Mouse (Mus musculus) B cell, adult 2 months (primary cell): Measurements from ENCODE around the gene Smg6.

ENCODE experiments used
- DNase-seq, 2 experiments: peaks; one replicate each; pipeline ENCODE4 v3.0.0; 2022

Smg6 gene

DNA sequence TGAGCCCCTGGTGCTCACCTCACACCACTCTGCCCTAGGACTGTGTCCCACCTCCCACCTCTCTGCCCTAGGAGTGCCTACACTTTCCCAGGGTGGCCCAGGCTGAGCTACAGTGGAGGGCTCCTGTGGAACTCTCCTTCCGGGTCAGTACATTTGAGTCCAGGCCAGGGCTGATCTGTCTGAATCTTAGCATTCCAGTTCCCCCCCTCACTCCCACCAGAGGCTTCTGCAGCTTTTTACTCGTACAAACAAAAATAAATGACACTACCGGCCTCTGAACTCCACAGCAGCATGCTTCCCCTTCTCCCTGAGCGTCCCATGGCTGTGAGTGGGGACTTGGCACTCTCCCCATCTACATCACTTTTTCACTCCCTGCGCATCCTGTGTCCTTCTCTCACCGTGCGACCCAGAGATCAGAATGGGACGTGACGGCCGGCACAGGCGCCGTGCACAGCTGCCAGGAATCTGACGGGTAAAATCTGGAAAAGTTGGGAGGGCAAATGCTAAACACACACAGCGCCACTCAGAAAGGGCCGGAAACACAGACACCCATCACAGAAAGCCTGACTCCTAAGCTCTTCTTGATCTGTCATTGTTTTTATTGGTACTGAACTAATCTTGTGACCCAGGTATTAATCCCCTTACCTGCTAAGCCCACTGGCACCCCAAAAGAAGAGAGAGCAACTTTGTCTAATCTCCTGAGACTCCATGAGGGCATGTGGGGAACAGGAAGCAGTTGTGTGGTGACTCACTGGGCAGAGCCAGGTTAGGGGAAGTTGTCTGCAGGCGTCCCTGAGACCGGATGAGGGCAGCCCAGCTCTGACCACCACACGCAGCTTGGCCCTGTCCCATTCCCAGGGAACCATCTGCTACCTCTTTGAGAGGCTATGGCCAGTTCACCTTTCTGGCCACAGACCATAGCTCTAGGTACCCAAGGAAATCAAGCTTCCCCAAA, 227.3 kb downstream of the Smg6 start:
- DNase-seq, result peak; percentile 20 to 28

DNA sequence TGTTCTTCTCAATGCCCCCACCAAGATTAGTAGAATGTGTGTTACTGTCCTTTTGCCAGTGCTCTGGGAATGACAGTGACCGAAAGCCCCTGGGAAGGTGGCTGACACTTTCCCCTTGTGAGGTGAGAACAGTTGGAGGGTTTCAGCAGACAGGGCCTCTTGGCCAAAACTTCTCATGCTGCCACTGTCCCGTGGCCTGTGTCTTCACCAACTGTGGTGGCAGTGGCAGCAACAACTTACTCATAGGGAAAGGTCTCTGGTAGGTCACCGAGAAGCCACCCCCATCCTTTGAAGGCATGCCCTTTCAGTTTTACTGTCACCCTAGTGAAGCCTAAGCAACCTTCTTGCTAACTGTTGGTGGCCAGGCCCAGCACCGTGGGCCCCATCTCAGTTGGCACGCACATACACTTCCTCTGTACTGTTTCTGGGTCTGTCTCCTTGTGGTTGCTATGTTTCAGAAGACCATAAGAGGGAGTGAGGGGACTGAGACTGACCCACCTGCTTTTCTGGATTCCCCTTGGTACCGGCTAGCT, 228.5 kb downstream of the Smg6 start:
- DNase-seq, result peak in 1 of 2 experiments; percentile 7

DNA sequence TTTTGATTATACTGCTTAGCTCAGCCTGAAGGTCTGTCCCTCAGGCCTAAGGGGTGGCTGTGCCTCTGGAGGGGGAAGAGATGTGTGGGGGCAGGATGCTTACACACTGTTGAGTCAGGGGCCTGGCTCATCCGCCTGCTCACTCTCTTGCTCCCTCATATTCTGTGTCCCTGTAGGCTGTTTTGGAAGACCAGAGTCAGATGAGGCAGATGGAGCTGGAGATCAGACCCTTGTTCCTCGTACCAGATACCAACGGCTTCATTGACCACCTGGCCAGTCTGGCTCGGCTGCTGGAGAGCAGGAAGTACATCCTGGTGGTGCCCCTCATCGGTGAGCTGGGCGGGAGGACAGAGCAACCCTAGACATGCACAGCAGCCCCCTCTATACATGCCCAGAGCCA, 230.4 kb downstream of the Smg6 start:
- no peak for DNase-seq

DNA sequence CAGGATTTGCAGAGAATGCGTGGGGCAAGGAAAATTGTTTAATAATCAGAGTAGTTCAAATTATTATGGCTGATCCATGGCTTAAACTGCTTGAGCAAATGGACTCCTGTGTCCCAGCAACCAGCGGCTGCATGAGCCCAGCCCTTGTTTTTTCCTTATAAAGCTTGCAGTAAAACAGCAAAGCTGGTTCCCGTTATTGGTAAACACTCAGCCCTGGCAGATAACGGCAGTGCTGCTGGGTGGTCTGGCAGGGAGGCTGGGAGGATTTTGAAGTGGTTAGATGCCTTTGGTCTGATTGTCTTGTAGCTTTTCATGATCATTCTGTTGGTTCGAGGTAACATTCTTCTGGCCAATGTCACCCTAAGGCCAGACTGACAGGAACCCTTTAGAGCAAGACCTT, 230.8 kb downstream of the Smg6 start:
- DNase-seq, result no peak

DNA sequence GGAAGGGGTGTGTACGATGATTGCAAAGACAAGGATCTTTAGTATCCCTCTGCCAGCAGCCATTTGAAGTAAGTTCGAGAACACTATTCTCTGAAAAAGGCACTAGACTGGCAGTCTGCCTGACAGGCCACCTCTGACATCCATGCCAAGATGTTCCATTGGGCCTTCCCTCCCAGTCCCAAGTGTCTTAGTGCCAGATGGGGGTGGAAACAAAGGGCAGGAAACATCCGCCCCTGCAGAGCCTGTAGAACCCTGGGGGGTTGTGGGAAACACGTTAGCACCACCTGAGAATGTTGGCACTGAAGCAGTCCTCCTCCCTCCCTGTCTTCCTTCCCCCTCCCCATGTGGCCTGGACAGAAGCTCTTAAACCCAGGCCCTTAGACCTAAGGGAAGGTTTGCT, 231.4 kb downstream of the Smg6 start:
- DNase-seq, result no peak

DNA sequence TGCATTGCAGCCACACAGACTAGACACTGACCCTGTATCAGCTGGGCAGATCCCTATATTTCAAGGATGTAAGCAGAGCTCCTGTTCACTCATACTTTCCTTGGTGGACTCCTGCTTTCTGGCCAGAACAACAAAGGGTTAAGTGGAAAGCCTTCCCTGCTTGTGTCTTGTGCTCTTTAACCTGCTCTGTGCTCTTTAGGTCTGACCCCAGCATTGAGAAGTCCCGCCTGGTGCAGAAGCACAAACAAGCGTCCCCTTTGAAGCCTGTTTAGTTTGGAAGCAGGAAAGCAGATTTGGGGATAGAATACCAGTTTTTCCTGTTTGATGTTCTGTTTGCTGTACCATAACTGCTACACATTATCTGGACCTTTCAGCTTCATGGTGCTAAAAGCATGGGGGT, 232.3 kb downstream of the Smg6 start:
- no peak for DNase-seq

DNA sequence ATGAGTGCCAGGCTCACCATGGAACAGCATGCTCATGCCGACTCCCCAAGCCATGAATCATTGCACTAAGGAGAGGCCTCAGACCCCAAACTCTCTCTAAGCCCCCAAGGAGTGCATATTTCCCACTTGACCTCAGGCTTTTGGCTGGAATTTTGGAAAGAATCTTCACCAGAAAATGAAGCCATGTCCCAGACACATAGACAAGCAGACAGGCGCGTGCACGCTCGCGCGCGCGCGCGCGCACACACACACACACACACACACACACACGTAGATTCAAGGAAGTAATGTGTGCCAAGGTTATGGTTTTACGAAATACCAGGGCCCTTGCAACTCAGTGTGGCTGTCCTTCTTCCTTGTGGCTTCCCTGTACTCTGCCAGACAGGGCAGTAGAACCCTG, 232.8 kb downstream of the Smg6 start:
- DNase-seq, result no peak

DNA sequence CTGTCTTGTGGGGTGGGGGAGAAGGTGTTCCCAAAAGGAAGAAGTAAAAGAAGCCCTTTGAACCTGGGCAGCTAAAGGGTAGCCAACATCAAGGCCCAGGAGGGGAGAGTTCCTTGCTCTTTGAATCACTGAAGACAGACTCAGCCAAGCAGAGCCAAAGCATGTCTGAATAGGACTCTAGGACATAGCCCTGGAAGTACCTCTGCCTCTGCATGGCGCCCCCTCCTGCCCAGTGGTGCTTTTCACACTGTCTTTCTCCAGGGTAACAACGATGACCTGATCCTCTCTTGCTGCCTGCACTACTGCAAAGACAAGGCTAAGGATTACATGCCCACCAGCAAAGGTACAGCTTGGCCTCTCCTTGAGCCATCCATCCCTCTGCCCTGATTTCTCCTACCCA, 233.9 kb downstream of the Smg6 start:
- DNase-seq, result peak; percentile 47 to 55

DNA sequence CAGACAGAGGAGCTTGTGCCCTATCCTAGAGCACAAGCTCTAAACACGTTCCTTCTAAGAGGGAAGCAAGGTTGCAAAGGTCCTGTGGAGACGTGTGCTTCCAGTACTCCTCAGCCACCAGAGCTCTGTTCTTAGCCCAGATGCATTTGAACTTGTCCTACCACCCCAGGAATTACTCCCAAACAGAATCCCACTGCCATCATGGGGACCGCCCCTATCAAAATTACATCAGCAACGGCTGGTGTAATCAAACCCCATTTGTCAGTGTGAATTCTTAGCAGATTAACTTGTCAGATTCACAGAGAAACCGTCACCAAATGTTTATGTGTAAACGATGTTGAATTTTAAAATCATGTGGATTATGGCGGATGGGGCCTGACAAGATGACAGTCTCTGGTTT, 235.3 kb downstream of the Smg6 start:
- DNase-seq, result no peak

DNA sequence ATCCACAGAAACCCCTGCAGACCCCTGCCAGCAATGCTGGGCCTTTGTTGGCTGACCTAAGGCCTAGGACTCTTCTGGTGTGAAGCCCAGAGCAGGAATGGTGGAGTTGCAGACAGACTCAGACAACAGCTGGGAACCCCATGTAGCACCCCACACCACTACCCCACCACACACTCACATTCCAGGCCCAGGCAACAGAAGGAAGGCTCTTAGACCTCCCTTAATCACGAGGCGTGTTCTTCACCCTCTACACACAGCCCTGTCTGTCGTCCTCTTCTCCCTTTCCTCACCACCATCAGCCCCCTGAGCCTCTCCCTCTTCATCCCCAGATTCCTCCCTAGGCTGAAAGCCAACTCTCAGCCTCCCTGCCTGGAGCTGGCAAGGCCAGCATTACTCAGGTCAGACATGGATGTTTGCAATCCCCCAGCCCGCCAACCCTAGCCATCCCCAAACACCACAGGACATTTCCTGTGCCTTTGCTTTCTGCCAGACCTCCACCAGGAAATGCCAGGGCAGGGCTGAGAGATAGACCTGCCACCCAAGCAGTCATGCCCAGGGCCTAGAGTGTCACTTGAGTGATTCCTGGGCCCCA, 235.9 kb downstream of the Smg6 start:
- no peak for DNase-seq

DNA sequence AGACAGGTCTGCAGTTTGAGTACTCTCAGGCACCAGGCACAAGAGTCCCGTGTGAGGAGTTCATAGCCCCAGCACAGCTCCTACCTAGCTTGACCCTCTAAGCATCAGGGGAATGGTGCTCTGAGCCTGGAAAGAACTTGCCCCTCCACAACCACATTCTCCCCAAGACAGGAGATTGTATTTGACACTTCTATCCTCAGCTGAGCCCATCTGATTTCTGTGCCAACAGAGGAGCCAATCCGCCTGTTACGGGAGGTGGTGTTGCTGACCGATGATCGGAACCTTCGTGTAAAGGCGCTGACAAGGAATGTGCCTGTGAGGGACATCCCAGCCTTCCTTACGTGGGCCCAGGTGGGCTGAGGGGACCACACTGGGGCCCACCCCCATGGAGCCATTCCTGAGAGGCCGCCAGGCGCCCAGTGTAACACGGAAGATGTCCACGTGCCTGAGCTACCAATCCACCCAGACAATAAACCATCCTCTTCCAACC, 237.0 kb downstream of the Smg6 start:
- DNase-seq, result no peak

DNA sequence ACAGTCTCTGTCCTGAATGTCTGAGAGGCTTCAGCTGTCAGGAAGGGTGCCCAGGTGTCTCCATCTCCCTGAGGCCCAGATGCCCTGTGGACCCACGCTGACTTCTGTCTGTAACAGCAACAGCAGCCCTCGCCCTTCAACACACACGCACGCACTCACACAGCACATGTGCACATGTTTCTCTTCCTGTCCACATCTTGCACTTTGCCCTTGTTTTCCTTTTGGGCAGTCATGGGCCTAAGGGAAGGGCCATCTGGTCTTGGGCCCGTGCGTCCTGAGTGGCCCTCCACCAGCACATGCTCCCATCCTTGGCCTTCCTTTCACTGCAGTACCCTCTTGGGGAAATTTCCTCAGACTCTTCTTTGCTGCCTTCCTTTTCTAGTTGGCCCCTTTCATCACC, 237.8 kb downstream of the Smg6 start:
- no peak for DNase-seq

DNA sequence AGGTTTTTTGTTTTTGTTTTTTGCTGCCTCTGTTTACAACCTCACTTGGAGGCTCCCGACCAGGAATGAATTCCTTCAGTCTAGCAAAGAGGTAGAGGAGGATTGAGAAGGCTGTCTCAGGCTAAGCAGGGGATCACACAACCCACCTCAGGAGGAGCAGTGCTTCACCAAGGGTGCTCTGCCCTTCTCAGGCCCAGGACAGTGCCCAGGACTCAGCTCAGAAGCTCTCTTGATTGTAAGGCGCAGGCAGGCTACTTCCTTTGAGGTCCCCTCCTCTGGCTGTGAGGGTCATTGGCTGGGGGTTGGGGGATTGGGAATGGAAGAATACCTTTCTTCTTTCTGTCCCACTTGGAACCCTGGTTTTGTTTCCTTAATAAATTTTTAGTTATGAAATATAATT, 238.4 kb downstream of the Smg6 start:
- no peak for DNase-seq

DNA sequence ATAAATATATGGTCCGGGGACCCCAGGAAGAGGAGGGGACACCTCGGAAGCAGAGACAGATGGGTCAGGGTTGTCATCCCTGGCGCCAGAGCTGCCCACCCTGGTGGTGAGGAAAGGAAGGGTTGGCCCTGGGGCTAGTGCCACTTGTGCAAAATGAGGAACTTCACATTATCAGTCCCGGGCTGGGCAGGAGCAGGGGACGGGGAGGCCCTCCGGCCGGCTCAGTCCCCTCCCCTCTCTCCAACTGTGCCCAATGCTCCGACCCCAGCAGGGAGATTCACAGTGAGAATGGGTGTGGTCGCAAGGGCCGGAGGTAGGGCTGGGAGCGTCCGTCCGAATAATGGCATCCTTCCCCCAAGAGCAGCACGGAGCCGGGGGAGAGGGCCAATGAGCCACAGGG, 239.1 kb downstream of the Smg6 start:
- DNase-seq, result peak; percentile 54 to 55

DNA sequence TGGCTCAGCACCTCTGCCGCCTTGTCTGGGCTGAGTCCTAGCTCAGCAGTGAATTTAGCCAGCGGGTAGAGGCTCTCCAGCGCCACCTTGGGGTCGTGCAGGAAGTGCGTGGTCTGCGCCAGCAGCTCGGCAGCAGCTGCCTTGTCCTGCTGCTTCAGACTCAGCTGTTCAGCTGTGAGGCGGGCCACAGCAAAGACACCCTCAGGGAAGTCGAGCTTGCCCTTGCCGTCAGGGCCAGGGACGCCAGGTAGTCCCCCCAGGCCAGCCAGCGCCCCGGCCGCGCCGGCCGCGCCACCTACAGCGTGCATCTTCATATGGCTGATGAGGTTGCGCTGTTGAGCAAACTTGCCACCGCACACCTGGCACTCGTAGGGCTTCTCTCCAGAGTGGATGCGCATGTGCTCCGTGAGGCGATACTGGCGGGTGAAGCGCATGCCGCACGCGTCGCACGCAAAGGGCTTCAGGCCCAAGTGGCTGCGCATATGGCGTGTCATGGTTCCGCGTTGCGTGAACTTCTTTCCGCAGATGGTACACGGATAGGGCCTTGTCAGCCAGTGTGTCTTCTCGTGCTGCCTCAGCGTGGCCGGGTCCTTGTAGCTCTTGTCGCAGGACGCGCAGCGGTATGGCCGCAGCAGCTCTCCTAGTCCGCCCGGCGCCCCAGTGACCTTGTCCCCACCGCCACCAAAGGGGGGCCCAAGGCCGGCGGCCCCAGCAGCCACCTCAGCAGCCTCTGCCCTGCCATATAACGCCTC, 240.0 kb downstream of the Smg6 start:
- peak; percentile 85 to 86 for DNase-seq

DNA sequence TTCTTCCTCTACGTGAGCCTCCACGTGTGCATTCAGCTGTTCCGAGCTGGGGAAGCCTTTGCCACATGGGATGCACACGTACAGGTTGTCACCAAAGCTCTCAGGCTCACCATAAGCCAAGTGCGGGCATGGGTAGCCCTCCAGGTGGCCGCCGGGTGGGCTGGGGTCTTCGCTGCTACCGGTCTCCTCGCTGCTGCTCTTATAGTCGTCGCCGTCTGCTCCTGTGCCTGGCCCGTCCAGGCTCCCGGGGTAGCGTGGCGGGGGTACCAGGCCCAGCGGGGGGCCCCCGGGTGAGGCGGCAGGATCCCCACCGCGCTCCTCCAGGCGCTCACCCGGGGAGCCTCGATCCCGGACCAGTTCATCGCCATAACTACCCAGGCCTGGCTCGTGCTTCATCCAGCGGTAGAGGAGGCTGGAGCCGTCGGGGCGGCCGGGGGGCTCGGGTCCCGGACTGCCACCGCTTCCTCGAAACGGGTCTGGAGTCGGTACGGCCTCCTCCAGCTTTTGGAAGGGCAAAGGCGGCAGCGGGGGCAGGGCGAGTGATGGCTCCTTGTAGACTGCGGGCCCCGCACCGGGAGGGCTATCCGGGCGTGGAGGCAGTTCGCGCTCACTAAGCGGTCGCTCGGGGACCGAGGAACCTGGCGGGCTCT, 240.7 kb downstream of the Smg6 start:
- DNase-seq, result no peak

DNA sequence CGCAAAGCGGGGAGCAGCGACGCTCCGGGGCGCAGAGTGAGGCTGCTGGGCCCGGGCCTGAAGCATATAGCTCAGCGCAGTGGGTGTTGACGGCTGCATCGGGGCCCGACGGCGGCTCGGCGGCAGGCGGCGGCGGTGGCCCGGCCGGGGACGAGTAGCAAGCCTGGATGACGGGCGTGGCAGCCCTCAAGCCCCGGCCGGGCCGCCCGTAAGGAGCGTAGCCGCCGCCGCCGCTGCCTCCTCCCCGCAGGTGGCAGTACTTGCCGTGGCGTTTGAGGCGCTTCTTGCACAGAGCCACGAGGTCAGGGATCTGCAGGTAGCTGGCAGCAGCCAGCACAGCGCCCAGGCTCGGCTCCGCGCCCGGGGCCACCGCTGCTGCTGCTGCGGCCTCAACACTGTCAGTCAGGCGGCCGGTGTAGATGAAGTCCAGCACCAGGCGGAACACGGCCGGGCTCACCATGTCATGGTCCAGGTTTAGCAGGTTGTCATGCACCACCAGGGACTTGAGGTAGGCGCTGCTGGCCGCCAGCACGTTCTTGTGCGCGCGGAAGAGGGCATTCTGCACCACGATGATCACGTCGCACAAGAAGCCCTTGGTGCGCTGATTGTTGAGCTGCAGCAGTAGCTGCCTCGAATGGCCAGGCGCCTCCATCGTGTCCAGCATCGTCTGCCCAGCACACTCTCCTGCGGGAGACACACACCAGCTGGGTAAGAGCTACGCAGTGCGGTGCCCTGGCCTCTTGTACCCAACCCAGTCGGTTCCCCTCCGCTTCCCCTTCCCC, 241.4 kb downstream of the Smg6 start:
- peak; percentile 60 to 61 for DNase-seq

DNA sequence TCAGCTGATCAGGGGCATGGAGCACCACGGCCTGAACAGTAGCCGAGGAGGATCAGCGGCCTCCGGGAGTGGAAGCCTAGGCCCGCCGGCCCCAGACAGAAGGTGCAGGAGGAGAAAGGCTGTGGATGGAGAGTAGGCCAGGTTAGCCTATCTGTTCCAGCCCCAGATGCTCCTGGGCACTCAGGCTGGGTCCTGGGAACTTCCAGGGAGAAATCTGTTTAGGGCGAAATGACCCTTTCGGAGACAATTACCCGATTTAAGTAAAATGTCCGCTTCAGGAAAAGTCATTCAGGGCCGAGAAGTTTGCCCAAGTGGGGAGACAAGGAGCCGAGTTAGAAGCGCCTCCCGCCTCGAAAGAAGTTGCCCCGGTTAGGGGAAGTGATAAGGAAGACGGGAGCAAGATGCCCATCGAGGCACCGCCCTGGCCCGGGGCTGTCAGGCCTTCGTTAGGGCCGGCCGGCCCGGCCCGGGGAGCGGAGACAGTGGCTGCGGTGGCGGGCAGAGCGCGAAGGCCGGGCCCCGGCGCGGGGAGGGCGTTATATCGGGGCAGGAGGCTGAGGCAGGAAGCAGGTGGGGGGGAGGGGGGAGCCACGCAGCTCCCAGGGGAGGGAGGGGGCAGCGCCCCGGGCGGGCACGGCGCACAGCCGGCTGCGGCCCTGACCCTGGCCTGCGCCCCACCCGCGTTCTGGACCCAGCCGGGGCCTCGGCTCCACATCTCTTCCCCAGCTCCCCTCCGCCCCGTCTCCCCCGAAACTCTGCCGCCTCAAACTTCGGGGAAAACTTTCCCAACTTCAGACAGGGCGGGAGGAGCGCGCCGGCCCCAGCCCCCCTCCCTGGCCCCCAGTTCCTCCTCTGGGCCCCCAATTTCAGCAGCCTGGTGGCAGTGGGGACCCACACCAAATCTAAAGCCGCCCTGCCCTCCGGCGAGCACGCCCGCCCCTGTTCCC, 242.3 kb downstream of the Smg6 start:
- peak in 1 of 2 experiments; percentile 42 for DNase-seq

DNA sequence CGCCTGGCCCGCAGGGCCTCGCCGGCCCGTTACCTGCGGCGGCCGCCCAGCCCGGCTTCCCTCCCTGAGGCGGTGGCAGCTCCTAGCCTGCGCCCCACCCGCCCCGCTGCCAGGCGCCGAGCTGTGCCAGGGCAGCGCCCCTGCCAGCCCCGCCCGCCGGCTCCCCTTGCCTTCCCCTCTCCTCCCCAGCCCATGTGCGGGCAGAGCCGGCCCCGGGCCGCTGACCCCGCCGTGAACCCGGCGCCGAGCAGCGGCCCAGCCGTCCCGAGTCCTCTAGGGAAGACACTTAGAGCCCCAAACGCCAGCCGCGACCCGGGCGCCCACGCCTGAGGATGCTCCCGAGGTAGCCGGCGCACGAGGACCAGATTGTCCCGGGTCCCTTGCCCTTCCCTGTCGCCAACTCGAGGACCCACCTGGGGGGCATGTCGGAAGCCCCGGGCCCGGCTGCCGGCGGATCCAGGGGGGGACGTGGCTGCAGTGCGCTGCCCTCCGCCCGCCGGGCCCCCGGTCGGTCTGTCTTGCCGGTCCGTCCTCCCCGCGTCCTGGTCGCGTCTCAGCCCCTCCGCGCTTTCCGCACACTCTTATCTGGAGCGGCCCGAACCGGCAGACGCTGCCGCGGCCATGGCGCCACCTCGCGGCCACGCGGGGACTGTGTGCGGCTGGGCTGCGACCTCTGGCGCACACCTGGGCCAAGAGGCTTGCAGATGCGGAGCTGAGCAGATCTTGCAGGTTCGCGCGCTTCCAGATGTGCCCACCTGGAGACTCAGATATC, 243.2 kb downstream of the Smg6 start:
- DNase-seq, result peak; percentile 92 to 93
